Mouse (Mus musculus) intestine, embryonic 14.5 days (tissue): ENCODE results near the gene Rmi2. TPM values are rescaled to one million over a fixed set of nuclear protein-coding genes. Genes with fewer than 3 reads are reported as not detected.

Source experiments
- ATAC-seq: fragments of 200-750 bp; cut with Nextera tagmentation; replicated peaks from 2 replicates; pipeline ENCODE4 v1.8.0; 2017; ENCODE audit warnings: low read depth, moderate number of reproducible peaks, moderate TSS enrichment, moderate library complexity; ENCODE audit not compliant: low FRiP score, low TSS enrichment
- DNase-seq: peaks from one replicate; pipeline ENCODE4 v3.0.0-alpha.2; 2018; ENCODE audit warnings: low spot score
- H3K27ac ChIP-seq: fragments of 300-500 bp; sonication (generic); 2 replicates; pipeline ENCODE4 v1.5.1; 2014; ENCODE audit warnings: low read depth, mild to moderate bottlenecking, control low read depth
- H3K27me3 ChIP-seq: fragments of 300-500 bp; sonication (generic); replicated peaks from 2 replicates; pipeline ENCODE4 v1.6.1; 2014; ENCODE audit warnings: low read length, control low read depth; ENCODE audit not compliant: control insufficient read depth, insufficient read depth
- H3K36me3 ChIP-seq: fragments of 300-500 bp; sonication (generic); 2 replicates; pipeline ENCODE4 v1.6.1; 2014; ENCODE audit warnings: low read length, control low read depth; ENCODE audit not compliant: control insufficient read depth, insufficient read depth
- H3K4me1 ChIP-seq: fragments of 300-500 bp; sonication (generic); replicated peaks from 2 replicates; pipeline ENCODE4 v1.6.1; 2014; ENCODE audit warnings: low read length, control low read depth, mixed read lengths; ENCODE audit not compliant: control insufficient read depth, insufficient read depth
- H3K4me2 ChIP-seq: fragments of 300-500 bp; sonication (generic); 2 replicates; pipeline ENCODE4 v1.6.1; 2014; ENCODE audit warnings: low read length
- H3K4me3 ChIP-seq: fragments of 300-500 bp; sonication (generic); 2 replicates; pipeline ENCODE4 v1.5.1; 2014; ENCODE audit warnings: low read depth, low read length, control low read depth, mixed read lengths
- H3K9ac ChIP-seq: fragments of 300-500 bp; sonication (generic); 2 replicates; pipeline ENCODE4 v1.6.1; 2014; ENCODE audit warnings: mild to moderate bottlenecking, low read length
- H3K9me3 ChIP-seq: fragments of 300-500 bp; sonication (generic); 2 replicates; pipeline ENCODE4 v1.6.1; 2016; ENCODE audit warnings: low read length, control low read depth; ENCODE audit not compliant: control insufficient read depth
- WGBS: fragments of 180-500 bp; shearing (Covaris S2); extraction: QIAGEN DNeasy Blood & Tissue Kit; methylation state at CpG from one replicate; pipeline ENCODE4 v1.1.7; 2014; 5-methylcytosine and 5-hydroxymethylcytosine counted together
- polyA plus RNA-seq: library from polyadenylated mRNA; unstranded; fragments of >200 nt; fragmentation: Nextera tagmentation; extraction: Ambion mirVana; gene quantifications from 2 replicates; pipeline ENCODE4 v1.2.1, GENCODE M21; 2014

Rmi2 gene
- polyA plus RNA-seq, 1 experiment from 2014 or later: 3.9 TPM

DNA sequence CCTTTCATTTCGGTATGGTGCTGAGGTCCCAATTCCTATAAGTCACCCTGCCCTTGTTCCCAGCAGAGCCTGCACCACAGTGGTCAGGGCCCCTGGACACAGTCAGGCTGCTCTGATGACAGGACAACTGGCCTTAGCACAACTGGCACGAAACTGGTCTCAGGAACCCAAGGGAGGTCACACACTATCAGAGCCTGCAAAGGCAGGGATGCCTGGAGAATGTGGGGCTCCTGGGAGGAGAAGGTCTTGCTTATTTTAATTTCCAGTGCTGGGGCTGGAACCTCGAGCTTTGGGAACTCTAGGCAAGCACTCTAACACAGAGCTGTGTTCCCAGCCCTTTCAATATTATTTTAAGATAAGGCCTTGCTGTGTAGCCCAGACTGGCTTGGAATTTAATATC, 14.9 kb upstream of the Rmi2 start:
- Histone ChIP-seq H3K4me2 (no peak overlapping the region), H3K27me3 (no peaks in the 10 kb centered on the region), H3K9ac (no peak overlapping the region), H3K9me3 (no peaks in the 10 kb centered on the region), H3K4me3 (no peak overlapping the region), H3K36me3 (no peaks in the 10 kb centered on the region), H3K4me1 (no peaks in the 10 kb centered on the region; the same call in 1 of the 2 replicates), H3K27ac (no peak overlapping the region)
- DNase-seq (no peak), ATAC-seq (no peak)
- WGBS: 72% methylated on average over 3 of the region's 3 CpGs

DNA sequence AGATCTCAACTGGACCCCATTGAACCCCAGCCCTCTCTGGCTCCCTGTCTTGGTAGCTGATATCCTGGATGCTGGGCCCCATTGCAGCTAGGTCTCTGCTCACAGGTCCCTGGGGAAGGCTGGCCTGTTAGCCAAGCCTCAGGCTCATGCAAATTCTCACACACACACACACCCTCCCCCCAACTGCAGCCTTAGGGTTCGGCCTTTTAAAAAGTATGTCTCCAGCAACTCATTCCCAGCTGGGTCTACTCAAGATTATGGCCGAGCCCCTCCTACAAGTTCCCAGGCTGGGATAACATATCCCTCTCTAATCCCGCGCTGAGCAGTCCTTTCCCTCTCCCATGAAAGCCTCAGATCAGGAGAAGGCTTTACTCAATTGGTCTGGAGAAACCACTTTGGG, 13.5 kb upstream of the Rmi2 start:
- H3K36me3 ChIP-seq: no peaks in the 10 kb centered on the region
- no peak overlapping the region for H3K9ac ChIP-seq
- DNase-seq (no peak), ATAC-seq (0 out of 2 replicates have a peak, but pooled peaks have one; percentile 32)
- WGBS: 47% methylated on average over 4 of the region's 4 CpGs
- H3K4me1 ChIP-seq: no peaks in the 10 kb centered on the region; the same call in 1 of the 2 replicates
- H3K27ac ChIP-seq: no peak overlapping the region
- no peak overlapping the region for H3K4me2 ChIP-seq
- H3K4me3 ChIP-seq: no peak overlapping the region
- no peaks in the 10 kb centered on the region for H3K27me3 ChIP-seq
- no peaks in the 10 kb centered on the region for H3K9me3 ChIP-seq

DNA sequence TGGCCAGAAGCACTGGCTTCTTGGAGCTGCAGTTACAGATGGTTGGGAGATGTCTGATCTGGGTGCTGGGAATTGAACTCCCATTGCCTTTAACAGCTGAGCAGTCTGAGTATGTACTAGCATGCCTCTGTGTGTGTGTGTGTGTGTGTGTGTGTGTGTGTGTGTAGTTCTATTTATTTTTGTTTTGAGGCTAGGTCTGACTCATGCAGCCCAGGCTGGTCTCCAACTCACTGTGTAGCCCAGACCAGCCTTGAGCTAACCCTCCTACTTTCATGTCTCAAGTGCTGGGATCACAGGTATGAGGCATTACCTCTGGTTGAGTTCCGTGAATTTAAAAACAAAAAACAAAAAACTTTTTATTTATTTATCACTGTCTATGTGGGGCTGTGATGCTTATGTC, 10.3 kb upstream of the Rmi2 start:
- ATAC-seq (no peak), DNase-seq (no peak)
- H3K4me3 ChIP-seq: no peak overlapping the region
- H3K4me1 ChIP-seq: no peaks in the 10 kb centered on the region; the same call in 1 of the 2 replicates
- no peaks in the 10 kb centered on the region for H3K9me3 ChIP-seq
- 86% methylated on average over 1 of the region's 1 CpGs for WGBS
- H3K27ac ChIP-seq: no peak overlapping the region
- H3K36me3 ChIP-seq: no peaks in the 10 kb centered on the region
- no peaks in the 10 kb centered on the region for H3K27me3 ChIP-seq
- no peak overlapping the region for H3K9ac ChIP-seq
- H3K4me2 ChIP-seq: no peak overlapping the region

DNA sequence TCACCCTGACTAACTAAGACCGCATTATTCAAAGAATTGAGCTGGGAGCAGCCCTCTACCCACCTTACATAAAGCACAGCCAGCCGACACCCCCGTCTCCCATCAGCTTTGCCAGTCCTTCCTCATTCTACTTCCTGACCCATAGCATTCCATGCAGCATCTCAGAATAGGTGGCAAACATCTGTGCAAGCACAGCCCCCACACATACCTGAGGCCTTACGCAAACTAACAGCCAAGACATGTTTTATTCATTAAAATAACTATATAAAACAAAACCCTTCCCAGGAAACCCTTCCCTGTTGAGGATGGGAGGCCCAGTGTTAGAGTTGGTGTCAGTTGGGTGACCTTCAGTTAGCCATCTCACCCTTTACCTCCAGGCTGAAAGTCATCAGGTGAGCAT, 9.0 kb upstream of the Rmi2 start:
- H3K4me2 ChIP-seq: no peak overlapping the region
- H3K9ac ChIP-seq: no peak overlapping the region
- ATAC-seq: no peak
- H3K9me3 ChIP-seq: no peaks in the 10 kb centered on the region
- H3K4me1 ChIP-seq: no peaks in the 10 kb centered on the region; the same call in 1 of the 2 replicates
- DNase-seq: no peak
- no peak overlapping the region for H3K4me3 ChIP-seq
- H3K27ac ChIP-seq: no peak overlapping the region
- no peaks in the 10 kb centered on the region for H3K27me3 ChIP-seq
- no peaks in the 10 kb centered on the region for H3K36me3 ChIP-seq
- 79% methylated on average over 4 of the region's 4 CpGs for WGBS

DNA sequence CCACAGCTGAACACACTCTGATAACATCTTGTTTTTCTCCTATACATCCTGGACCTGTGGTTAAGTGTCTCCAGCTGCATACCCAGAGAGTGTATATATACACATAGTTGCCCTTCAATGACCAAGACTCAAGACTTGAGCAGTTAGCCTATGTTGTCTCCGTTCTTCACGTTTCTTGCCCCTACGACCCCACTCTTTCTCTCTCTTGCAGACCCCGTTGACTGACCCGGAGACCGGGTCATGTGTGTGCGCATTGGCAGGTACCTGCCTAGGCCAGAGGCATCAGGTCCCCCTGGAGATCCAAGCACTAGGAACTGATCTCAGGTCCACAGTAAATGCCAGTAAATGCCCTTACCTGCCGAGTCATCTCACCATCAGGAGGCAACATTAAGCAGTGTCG, 7.6 kb upstream of the Rmi2 start:
- DNase-seq: no peak
- no peak overlapping the region for H3K4me3 ChIP-seq
- H3K27me3 ChIP-seq: no peaks in the 10 kb centered on the region
- no peaks in the 10 kb centered on the region for H3K4me1 ChIP-seq
- no peak for ATAC-seq
- no peak overlapping the region for H3K4me2 ChIP-seq
- H3K36me3 ChIP-seq: no peaks in the 10 kb centered on the region
- H3K27ac ChIP-seq: no peak overlapping the region
- no peaks in the 10 kb centered on the region for H3K9me3 ChIP-seq
- no peak overlapping the region for H3K9ac ChIP-seq
- WGBS: 83% methylated on average over 9 of the region's 9 CpGs

DNA sequence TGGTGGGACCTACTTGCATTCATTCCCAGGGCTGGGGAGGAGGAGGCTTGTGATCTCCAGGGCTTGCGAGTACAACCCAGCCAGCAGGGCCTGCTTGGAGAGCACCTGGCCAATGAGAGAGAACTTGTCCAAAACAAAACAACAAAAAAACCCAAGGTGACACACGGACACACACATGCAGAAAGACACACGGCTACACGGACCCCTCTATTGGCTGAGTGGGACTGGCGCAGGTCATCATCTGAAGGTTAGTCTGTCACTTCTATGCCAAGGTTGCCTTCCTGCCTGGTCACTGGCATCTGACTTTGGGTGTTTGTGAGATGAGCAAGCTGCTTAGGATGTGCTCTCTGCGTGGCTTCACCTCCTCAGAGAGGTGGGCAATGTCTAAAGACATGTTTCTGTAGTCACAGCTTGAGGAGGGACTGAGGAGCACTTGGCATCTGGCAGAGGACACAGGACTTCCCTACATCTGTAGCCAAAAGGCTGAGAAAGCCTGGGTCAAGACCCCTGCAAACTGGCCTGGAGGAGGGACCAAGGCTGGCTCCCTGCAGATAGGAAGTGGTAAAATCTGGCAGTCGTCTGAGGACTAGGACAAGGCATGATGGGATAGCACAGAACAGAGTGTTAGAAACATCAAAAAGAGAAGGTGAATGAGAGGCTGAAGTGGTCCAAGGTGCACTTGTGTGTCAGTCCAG, 6.9 kb upstream of the Rmi2 start:
- Histone ChIP-seq H3K9me3 (no peaks in the 10 kb centered on the region), H3K9ac (no peak overlapping the region), H3K27me3 (no peaks in the 10 kb centered on the region), H3K27ac (no peak overlapping the region), H3K4me1 (no peaks in the 10 kb centered on the region), H3K4me2 (no peak overlapping the region), H3K4me3 (no peak overlapping the region), H3K36me3 (no peaks in the 10 kb centered on the region)
- WGBS: 77% methylated on average over 7 of the region's 7 CpGs
- DNase-seq (no peak), ATAC-seq (no peak)

DNA sequence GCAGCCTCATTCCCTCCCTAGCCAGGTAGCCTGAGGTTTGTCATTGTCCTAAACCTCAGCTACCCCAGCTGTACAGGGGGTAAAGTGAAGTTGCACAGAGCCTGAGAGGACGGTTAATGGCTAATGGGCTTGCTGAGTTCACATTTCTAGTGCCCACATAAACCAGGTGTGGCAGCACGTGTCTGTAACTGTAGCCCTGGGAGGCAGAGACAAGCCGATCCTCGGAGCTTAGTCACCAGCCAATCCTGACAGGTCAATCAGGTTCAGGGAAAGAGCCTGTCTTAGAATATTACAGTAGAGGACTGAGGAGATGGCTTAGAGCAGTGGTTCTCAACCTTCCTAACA, 6.4 kb upstream of the Rmi2 start:
- ATAC-seq (no peak), DNase-seq (no peak)
- H3K36me3 ChIP-seq: no peaks in the 10 kb centered on the region
- no peak overlapping the region for H3K4me3 ChIP-seq
- H3K27me3 ChIP-seq: no peaks in the 10 kb centered on the region
- H3K4me2 ChIP-seq: no peak overlapping the region
- no peak overlapping the region for H3K27ac ChIP-seq
- WGBS: 69% methylated on average over 4 of the region's 4 CpGs
- H3K4me1 ChIP-seq: no peaks in the 10 kb centered on the region
- no peak overlapping the region for H3K9ac ChIP-seq
- no peaks in the 10 kb centered on the region for H3K9me3 ChIP-seq

DNA sequence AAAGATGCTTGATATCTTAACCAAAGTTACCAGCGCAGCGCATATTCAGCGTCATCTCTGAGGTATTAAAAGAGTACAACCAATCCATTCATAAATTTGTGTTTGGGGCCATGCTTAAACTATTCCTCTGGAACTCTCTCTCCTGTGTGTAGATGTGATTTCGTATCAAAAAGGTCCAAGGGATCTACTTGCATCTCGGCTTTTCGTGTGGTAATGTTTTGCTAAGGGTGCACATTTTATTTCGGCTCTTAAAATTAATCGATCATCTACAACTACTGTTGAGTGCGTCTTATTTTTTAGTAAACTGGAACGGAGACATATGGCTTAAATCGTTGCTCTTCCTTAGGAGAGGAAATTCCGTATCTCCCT, 333 bp upstream of the Rmi2 start:
- Histone ChIP-seq H3K4me2 (peak overlapping the region; percentile 64), H3K4me1 (peaks cover 18% of the 10 kb centered on the region), H3K4me3 (peak overlapping the region; percentile 46), H3K9me3 (no peaks in the 10 kb centered on the region), H3K9ac (peak overlapping the region; percentile 73), H3K27ac (peak overlapping the region; percentile 82; the same call in 1 of the 2 replicates), H3K27me3 (no peaks in the 10 kb centered on the region), H3K36me3 (no peaks in the 10 kb centered on the region)
- DNase-seq (no peak), ATAC-seq (no peak)
- WGBS: 8% methylated on average over 12 of the region's 12 CpGs

DNA sequence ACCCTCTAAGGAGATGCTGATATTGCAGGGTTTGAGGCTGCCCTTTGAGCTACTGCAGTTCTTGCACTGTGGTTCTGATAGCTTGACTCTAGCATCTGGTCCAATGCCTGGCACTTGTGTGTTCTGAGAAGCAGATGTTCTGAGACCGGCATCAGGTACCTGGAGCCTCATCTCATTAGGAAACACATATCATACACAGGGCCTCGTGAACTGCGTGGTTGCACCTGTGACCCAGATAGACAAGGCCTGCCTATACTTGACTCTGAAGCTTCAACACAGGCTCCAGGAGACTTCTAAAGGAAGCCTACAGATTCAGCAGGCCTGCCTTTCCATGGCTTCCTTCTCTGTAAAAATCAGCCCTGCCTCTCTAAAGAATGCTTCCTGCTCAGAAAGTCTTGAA, 1.5 kb downstream of the Rmi2 start:
- DNase-seq (no peak), ATAC-seq (no peak)
- peaks cover 18% of the 10 kb centered on the region for H3K4me1 ChIP-seq
- no peaks in the 10 kb centered on the region for H3K36me3 ChIP-seq
- no peak overlapping the region for H3K4me2 ChIP-seq
- H3K9me3 ChIP-seq: no peaks in the 10 kb centered on the region
- no peak overlapping the region for H3K4me3 ChIP-seq
- H3K9ac ChIP-seq: no peak overlapping the region
- WGBS: 91% methylated on average over 3 of the region's 3 CpGs
- H3K27ac ChIP-seq: no peak overlapping the region
- H3K27me3 ChIP-seq: no peaks in the 10 kb centered on the region
